Mouse (Mus musculus): Measurements from ENCODE around the gene Gnb1. TPM values are rescaled to one million over a fixed set of nuclear protein-coding genes. Genes with fewer than 3 reads are reported as not detected.

Gnb1 gene
- polyA plus RNA-seq, 1 experiment: 265 TPM

- Histone ChIP-seq H3K4me3 (peak overlapping the region; percentile 81), H3ac (ENCODE audit: control insufficient read depth, insufficient read length) (peak overlapping the region; percentile 23), H3K4me2 (ENCODE audit: low read depth) (peak overlapping the region; percentile 98), H3K27me3 (ENCODE audit: control insufficient read depth, insufficient read depth, insufficient read length) (no peaks in the 10 kb centered on the region), H3K79me2 (ENCODE audit: control insufficient read depth, insufficient read depth) (peaks cover 38% of the 10 kb centered on the region), H3K36me3 (ENCODE audit: control insufficient read depth, insufficient read depth) (peaks cover 29% of the 10 kb centered on the region)
- TF ChIP-seq MYOG (IDR thresholded peaks at IDR 0.05; ENCODE audit: control insufficient read depth in 1 of 3, insufficient read depth in 1 of 3, insufficient read length in 2 of 3, low read depth in 2 of 3) (peak in 1 of 3 experiments; percentile 15), TCF3 (IDR thresholded peaks at IDR 0.05; ENCODE audit: insufficient read length, low read depth) (no peak), POLR2A (IDR thresholded peaks at IDR 0.05; ENCODE audit: insufficient read length, low read depth) (peak; percentile 6), MYOD1 (IDR thresholded peaks at IDR 0.05; ENCODE audit: control insufficient read depth in 1 of 3, insufficient read length in 2 of 3, low read depth in 2 of 3) (peak in 2 of 3 experiments; percentile 5 to 33)
Measured at GRCm38 (mm10) chr4:155562725-155563399, 71.7 kb downstream of the Gnb1 start.

GRCm38 (mm10) chr4:155563400-155564231 is 72.5 kb downstream of the Gnb1 start:
- Histone ChIP-seq H3K36me3 (ENCODE audit: control insufficient read depth, insufficient read depth) (peaks cover 22% of the 10 kb centered on the region), H3ac (ENCODE audit: control insufficient read depth, insufficient read length) (peak overlapping the region; percentile 23), H3K4me3 (peak overlapping the region; percentile 81), H3K4me2 (ENCODE audit: low read depth) (peak overlapping the region; percentile 92), H3K79me2 (ENCODE audit: control insufficient read depth, insufficient read depth) (peaks cover 46% of the 10 kb centered on the region), H3K27me3 (ENCODE audit: control insufficient read depth, insufficient read depth, insufficient read length) (no peaks in the 10 kb centered on the region)
- TF ChIP-seq MYOG (IDR thresholded peaks at IDR 0.05; ENCODE audit: control insufficient read depth in 1 of 3, insufficient read depth in 1 of 3, insufficient read length in 2 of 3, low read depth in 2 of 3): peak in 2 of 3 experiments; percentile 53 to 66
- peak; percentile 68 for TF ChIP-seq POLR2AphosphoS2 (IDR thresholded peaks at IDR 0.05; ENCODE audit: insufficient read length, low read depth)
- no peak for TF ChIP-seq CEBPB (IDR thresholded peaks at IDR 0.05; ENCODE audit: insufficient read depth, poor library complexity, severe bottlenecking)
- no peak for TF ChIP-seq SRF (IDR thresholded peaks at IDR 0.05; ENCODE audit: control insufficient read depth, insufficient read length, low read depth)
- TF ChIP-seq TCF3 (IDR thresholded peaks at IDR 0.05; ENCODE audit: insufficient read length, low read depth): no peak
- peak; percentile 92 for TF ChIP-seq USF1 (IDR thresholded peaks at IDR 0.05; ENCODE audit: low read depth)
- peak; percentile 89 for TF ChIP-seq POLR2A (IDR thresholded peaks at IDR 0.05; ENCODE audit: insufficient read length, low read depth)
- peak in 1 of 3 experiments; percentile 65 for TF ChIP-seq MYOD1 (IDR thresholded peaks at IDR 0.05; ENCODE audit: control insufficient read depth in 1 of 3, insufficient read length in 2 of 3, low read depth in 2 of 3)
- TF ChIP-seq REST (IDR thresholded peaks at IDR 0.05; ENCODE audit: insufficient read depth, insufficient read length): no peak

GRCm38 (mm10) chr4:155564315-155565069 is 73.3 kb downstream of the Gnb1 start:
- H3ac ChIP-seq (ENCODE audit: control insufficient read depth, insufficient read length): peak overlapping the region; percentile 23
- peaks cover 54% of the 10 kb centered on the region for H3K79me2 ChIP-seq (ENCODE audit: control insufficient read depth, insufficient read depth)
- no peaks in the 10 kb centered on the region for H3K27me3 ChIP-seq (ENCODE audit: control insufficient read depth, insufficient read depth, insufficient read length)
- peaks cover 14% of the 10 kb centered on the region for H3K36me3 ChIP-seq (ENCODE audit: control insufficient read depth, insufficient read depth)
- no peak for TF ChIP-seq SRF (IDR thresholded peaks at IDR 0.05; ENCODE audit: control insufficient read depth, insufficient read length, low read depth)
- TF ChIP-seq MYOD1 (IDR thresholded peaks at IDR 0.05; ENCODE audit: control insufficient read depth in 1 of 3, insufficient read length in 2 of 3, low read depth in 2 of 3): no peak
- TF ChIP-seq MYOG (IDR thresholded peaks at IDR 0.05; ENCODE audit: control insufficient read depth in 1 of 3, insufficient read depth in 1 of 3, insufficient read length in 2 of 3, low read depth in 2 of 3): no peak
- no peak for TF ChIP-seq POLR2AphosphoS2 (IDR thresholded peaks at IDR 0.05; ENCODE audit: insufficient read length, low read depth)
- TF ChIP-seq REST (IDR thresholded peaks at IDR 0.05; ENCODE audit: insufficient read depth, insufficient read length): no peak
- no peak for TF ChIP-seq E2F4 (IDR thresholded peaks at IDR 0.05; ENCODE audit: insufficient read depth)
- TF ChIP-seq MAX (IDR thresholded peaks at IDR 0.05; ENCODE audit: low read depth): no peak
- H3K4me2 ChIP-seq (ENCODE audit: low read depth): peak overlapping the region; percentile 92
- H3K4me3 ChIP-seq: peak overlapping the region; percentile 81

- no peaks in the 10 kb centered on the region for H3K36me3 ChIP-seq (ENCODE audit: control insufficient read depth, insufficient read depth)
- H3K27me3 ChIP-seq (ENCODE audit: control insufficient read depth, insufficient read depth, insufficient read length): no peaks in the 10 kb centered on the region
- no peak overlapping the region for H3K4me2 ChIP-seq (ENCODE audit: low read depth)
- H3K4me3 ChIP-seq: no peak overlapping the region
- peaks cover 75% of the 10 kb centered on the region for H3K79me2 ChIP-seq (ENCODE audit: control insufficient read depth, insufficient read depth)
- no peak for TF ChIP-seq REST (IDR thresholded peaks at IDR 0.05; ENCODE audit: insufficient read depth, insufficient read length)
- no peak overlapping the region for H3ac ChIP-seq (ENCODE audit: control insufficient read depth, insufficient read length)
Measured at GRCm38 (mm10) chr4:155566555-155566954, 75.4 kb downstream of the Gnb1 start.

GRCm38 (mm10) chr4:155568170-155568569 is 77.0 kb downstream of the Gnb1 start:
- Histone ChIP-seq H3K79me2 (ENCODE audit: control insufficient read depth, insufficient read depth) (peaks cover 91% of the 10 kb centered on the region), H3K4me2 (ENCODE audit: low read depth) (no peak overlapping the region), H3K27me3 (ENCODE audit: control insufficient read depth, insufficient read depth, insufficient read length) (no peaks in the 10 kb centered on the region), H3K4me3 (no peak overlapping the region), H3ac (ENCODE audit: control insufficient read depth, insufficient read length) (no peak overlapping the region), H3K36me3 (ENCODE audit: control insufficient read depth, insufficient read depth) (no peaks in the 10 kb centered on the region)
- TF ChIP-seq REST (IDR thresholded peaks at IDR 0.05; ENCODE audit: insufficient read depth, insufficient read length) (no peak), MAX (IDR thresholded peaks at IDR 0.05; ENCODE audit: low read depth) (no peak), MYOD1 (IDR thresholded peaks at IDR 0.05; ENCODE audit: control insufficient read depth in 1 of 3, insufficient read length in 2 of 3, low read depth in 2 of 3) (no peak), E2F4 (IDR thresholded peaks at IDR 0.05; ENCODE audit: insufficient read depth) (no peak), TCF3 (IDR thresholded peaks at IDR 0.05; ENCODE audit: insufficient read length, low read depth) (no peak), CEBPB (IDR thresholded peaks at IDR 0.05; ENCODE audit: insufficient read depth, poor library complexity, severe bottlenecking) (no peak), SRF (IDR thresholded peaks at IDR 0.05; ENCODE audit: control insufficient read depth, insufficient read length, low read depth) (no peak), MYOG (IDR thresholded peaks at IDR 0.05; ENCODE audit: control insufficient read depth in 1 of 3, insufficient read depth in 1 of 3, insufficient read length in 2 of 3, low read depth in 2 of 3) (no peak), POLR2AphosphoS2 (IDR thresholded peaks at IDR 0.05; ENCODE audit: insufficient read length, low read depth) (no peak), USF1 (IDR thresholded peaks at IDR 0.05; ENCODE audit: low read depth) (no peak), TCF12 (IDR thresholded peaks at IDR 0.05; ENCODE audit: insufficient read depth, poor library complexity, severe bottlenecking) (no peak), POLR2A (IDR thresholded peaks at IDR 0.05; ENCODE audit: insufficient read length, low read depth) (no peak)
